Comparison of ENCODE assay signal across 8 mouse cellular contexts in the genomic region with DNA sequence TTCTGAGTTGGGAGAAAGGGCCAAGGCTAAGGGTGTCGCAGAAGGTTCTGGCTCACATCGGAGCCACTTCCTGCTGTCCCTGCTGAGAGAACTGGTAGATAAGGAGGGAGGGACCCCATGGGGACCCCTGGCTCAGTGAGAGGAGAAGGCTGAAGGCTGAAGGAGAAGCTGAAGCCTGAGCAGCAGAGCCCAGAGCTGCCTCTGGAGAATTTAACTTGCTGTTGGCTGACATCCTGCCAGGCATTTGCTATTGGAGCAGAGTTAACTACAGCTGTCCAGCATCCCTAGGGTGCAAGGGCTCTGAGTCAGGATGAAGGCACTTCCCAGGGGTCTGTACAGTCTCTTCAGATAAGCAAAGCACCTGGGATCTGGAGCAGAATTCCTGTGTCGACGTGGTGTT.
DNase-seq lines count a peak whose midpoint lies in the region; ATAC-seq lines count a peak whose summit lies in the region.

No protein-coding gene starts in this region.

- H3K9me3 ChIP-seq in heart, embryonic 12.5 days (replicated peaks): no peaks in the 10 kb centered on the region
- H3K9me3 ChIP-seq in kidney, embryonic 15.5 days (replicated peaks): no peaks in the 10 kb centered on the region

- H3K4me1 ChIP-seq in heart, embryonic 12.5 days (replicated peaks): peaks cover 27% of the 10 kb centered on the region
- H3K4me1 ChIP-seq in kidney, embryonic 15.5 days: peaks cover 11% of the 10 kb centered on the region; the same call in 1 of the 2 replicates

- no peak overlapping the region for H3K4me3 ChIP-seq in heart, embryonic 12.5 days
- H3K4me3 ChIP-seq in kidney, embryonic 15.5 days (replicated peaks): no peak overlapping the region

- no peaks in the 10 kb centered on the region for H3K36me3 ChIP-seq in heart, embryonic 12.5 days
- H3K36me3 ChIP-seq in kidney, embryonic 15.5 days: no peaks in the 10 kb centered on the region

- H3K4me2 ChIP-seq in heart, embryonic 12.5 days: no peak overlapping the region
- no peak overlapping the region for H3K4me2 ChIP-seq in kidney, embryonic 15.5 days

- no peaks in the 10 kb centered on the region for H3K27me3 ChIP-seq in heart, embryonic 12.5 days (replicated peaks)
- no peaks in the 10 kb centered on the region for H3K27me3 ChIP-seq in kidney, embryonic 15.5 days

- peak overlapping the region; percentile 80 for H3K27ac ChIP-seq in heart, embryonic 12.5 days (ENCODE audit: poor library complexity, severe bottlenecking)
- peak overlapping the region; percentile 41; the same call in 1 of the 2 replicates for H3K27ac ChIP-seq in kidney, embryonic 15.5 days

- 0 out of 2 replicates have a peak, but pooled peaks have one; percentile 30 for ATAC-seq in heart, embryonic 12.5 days (ENCODE audit: insufficient number of reproducible peaks, low FRiP score)
- no peak for ATAC-seq in kidney, embryonic 15.5 days (replicated peaks; ENCODE audit: low FRiP score)

- peak; percentile 74 for DNase-seq in 3T3-L1 (ENCODE audit: low read depth, low spot score)
- peak; percentile 75 for DNase-seq in NIH3T3 (ENCODE audit: low read depth)
- DNase-seq in cerebellum, postnatal 10 days: no peak
- DNase-seq in right cerebral cortex, postnatal 36 days (ENCODE audit: low spot score in 2 of 2): no peak
- DNase-seq in cerebellum, postnatal 4 days (ENCODE audit: low spot score in 2 of 2): no peak
- no peak for DNase-seq in spleen, adult 12 weeks (ENCODE audit: low spot score)

- WGBS in heart, embryonic 12.5 days: 12% methylated on average over 4 of the region's 4 CpGs
- WGBS in kidney, embryonic 15.5 days: 66% methylated on average over 4 of the region's 4 CpGs

- no peak overlapping the region for H3K9ac ChIP-seq in heart, embryonic 12.5 days
- H3K9ac ChIP-seq in kidney, embryonic 15.5 days: no peak overlapping the region

Comparison
In these comparisons a context has a peak if more than half of its experiments do, and no peak if none do; other contexts are left out.
1. DNase-seq: peak in 3T3-L1 (single experiment) and NIH3T3 (single experiment); none in cerebellum, postnatal 10 days (0 of 2), right cerebral cortex, postnatal 36 days (0 of 2), cerebellum, postnatal 4 days (0 of 2) and spleen, adult 12 weeks (single experiment).